8 mouse cellular contexts compared by ENCODE assay signal in genomic region chr8:86453697-86454480, GRCm38 (mm10).
"Had no signal": no experiment of that assay in that cellular context is flagged by ENCODE, and none has a peak within 500 bp of the region (broad histone marks: within the 10 kb centered on the region; RNA-seq: fewer than 3 reads in every experiment).

No protein-coding gene starts in this region.

- H3K9ac ChIP-seq: limb, embryonic 15.5 days; liver, embryonic 14.5 days; midbrain, embryonic 12.5 days; neural tube, embryonic 13.5 days had no signal

- H3K27ac ChIP-seq: limb, embryonic 15.5 days; liver, embryonic 14.5 days; midbrain, embryonic 12.5 days; neural tube, embryonic 13.5 days had no signal

- H3K4me2 ChIP-seq: limb, embryonic 15.5 days; midbrain, embryonic 12.5 days; neural tube, embryonic 13.5 days had no signal

- H3K4me3 ChIP-seq: limb, embryonic 15.5 days; midbrain, embryonic 12.5 days; neural tube, embryonic 13.5 days had no signal

- H3K27me3 ChIP-seq: limb, embryonic 15.5 days; midbrain, embryonic 12.5 days; neural tube, embryonic 13.5 days had no signal

- DNase-seq: kidney, postnatal 14 days; lung, adult 18-20 months; right cerebral cortex, adult 18-20 months; right cerebral cortex, postnatal 25 days had no signal

- H3K9me3 ChIP-seq: limb, embryonic 15.5 days; midbrain, embryonic 12.5 days; neural tube, embryonic 13.5 days had no signal

- H3K36me3 ChIP-seq: limb, embryonic 15.5 days; midbrain, embryonic 12.5 days; neural tube, embryonic 13.5 days had no signal

- H3K4me1 ChIP-seq: limb, embryonic 15.5 days; midbrain, embryonic 12.5 days; neural tube, embryonic 13.5 days had no signal
